Mouse (Mus musculus) lung, postnatal 0 days (tissue): ENCODE measurements at regions not wholly inside any gene's neighbourhood (a gene's known extent, or its start where the extent isn't known, plus 50 kb on each side); places are given as distances from the start of the nearest gene placed in this dataset.

Experiments
- ATAC-seq: fragments of 200-750 bp; cut with Nextera tagmentation; 2 replicates; pipeline ENCODE4 v1.8.0; 2017; ENCODE audit warnings: moderate library complexity
- DNase-seq: peaks from one replicate; pipeline ENCODE4 v3.0.0-alpha.2; 2016; ENCODE audit warnings: low spot score
- H3K27ac ChIP-seq: fragments of 300-500 bp; sonication (generic); 2 replicates; pipeline ENCODE4 v1.5.1; 2014; ENCODE audit warnings: antibody characterized with exemption, mild to moderate bottlenecking, low read length, mixed read lengths
- H3K27me3 ChIP-seq: fragments of 300-500 bp; sonication (generic); replicated peaks from 2 replicates; pipeline ENCODE4 v1.6.1; 2014; ENCODE audit warnings: low read length, mixed read lengths; ENCODE audit not compliant: insufficient read depth
- H3K36me3 ChIP-seq: fragments of 300-500 bp; sonication (generic); 2 replicates; pipeline ENCODE4 v1.6.1; 2014; ENCODE audit warnings: low read length, mixed read lengths; ENCODE audit not compliant: insufficient read depth
- H3K4me1 ChIP-seq: fragments of 300-500 bp; sonication (generic); 2 replicates; pipeline ENCODE4 v1.6.1; 2014; ENCODE audit warnings: antibody characterized with exemption, low read depth, low read length, mixed read lengths; ENCODE audit not compliant: insufficient read depth
- H3K4me2 ChIP-seq: fragments of 300-500 bp; sonication (generic); replicated peaks from 2 replicates; pipeline ENCODE4 v1.6.1; 2014; ENCODE audit warnings: low read depth, mild to moderate bottlenecking, low read length, moderate library complexity, mixed read lengths
- H3K4me3 ChIP-seq: fragments of 300-500 bp; sonication (generic); 2 replicates; pipeline ENCODE4 v1.5.1; 2014; ENCODE audit warnings: low read depth, low read length
- H3K9ac ChIP-seq: fragments of 300-500 bp; sonication (generic); replicated peaks from 2 replicates; pipeline ENCODE4 v1.6.1; 2014; ENCODE audit warnings: low read depth, mild to moderate bottlenecking
- H3K9me3 ChIP-seq: fragments of 300-500 bp; sonication (generic); 2 replicates; pipeline ENCODE4 v1.6.1; 2016; ENCODE audit warnings: low read length, mixed read lengths
- CTCF ChIP-seq: IDR thresholded peaks from 2 replicates; pipeline ENCODE4 v1.5.1; 2016; ENCODE audit warnings: antibody characterized with exemption, mild to moderate bottlenecking
- EP300 ChIP-seq: IDR thresholded peaks from 2 replicates; pipeline ENCODE4 v1.6.1; 2016; ENCODE audit warnings: antibody characterized with exemption, mild to moderate bottlenecking, control low read depth
- WGBS: fragments of 180-500 bp; shearing (Covaris S2); extraction: QIAGEN DNeasy Blood & Tissue Kit; methylation state at CpG from one replicate; pipeline ENCODE4 v1.1.7; 2014; 5-methylcytosine and 5-hydroxymethylcytosine counted together

DNA sequence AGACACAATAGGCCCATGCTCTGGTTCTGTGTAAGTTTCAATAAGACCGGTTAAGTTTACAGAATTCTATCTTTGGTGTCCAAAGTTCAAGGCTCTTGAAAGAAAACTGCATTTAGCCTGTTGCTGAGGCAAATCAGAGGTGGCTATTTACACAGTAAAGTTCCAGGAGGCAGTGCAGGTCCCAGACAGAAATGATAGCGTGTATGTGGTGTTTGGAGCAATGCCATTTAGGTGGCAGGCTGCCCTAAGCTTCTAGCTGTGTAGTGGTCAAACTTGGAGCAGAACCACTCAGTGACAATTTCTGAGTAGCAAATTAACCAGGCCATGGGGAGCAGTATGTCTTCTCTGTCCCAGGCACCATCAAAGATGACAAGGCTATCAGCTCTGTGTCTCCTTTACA is 125.5 kb upstream of the Paqr3 start:
- no peaks in the 10 kb centered on the region for H3K9me3 ChIP-seq
- TF ChIP-seq EP300: no peak
- TF ChIP-seq CTCF: no peak
- ATAC-seq (no peak), DNase-seq (no peak)
- WGBS: 41% methylated on average over 2 of the region's 2 CpGs
- H3K36me3 ChIP-seq: no peaks in the 10 kb centered on the region
- H3K27ac ChIP-seq: no peak overlapping the region
- no peak overlapping the region for H3K9ac ChIP-seq
- H3K4me3 ChIP-seq: no peak overlapping the region
- H3K27me3 ChIP-seq: no peaks in the 10 kb centered on the region
- H3K4me2 ChIP-seq: no peak overlapping the region
- H3K4me1 ChIP-seq: no peaks in the 10 kb centered on the region

DNA sequence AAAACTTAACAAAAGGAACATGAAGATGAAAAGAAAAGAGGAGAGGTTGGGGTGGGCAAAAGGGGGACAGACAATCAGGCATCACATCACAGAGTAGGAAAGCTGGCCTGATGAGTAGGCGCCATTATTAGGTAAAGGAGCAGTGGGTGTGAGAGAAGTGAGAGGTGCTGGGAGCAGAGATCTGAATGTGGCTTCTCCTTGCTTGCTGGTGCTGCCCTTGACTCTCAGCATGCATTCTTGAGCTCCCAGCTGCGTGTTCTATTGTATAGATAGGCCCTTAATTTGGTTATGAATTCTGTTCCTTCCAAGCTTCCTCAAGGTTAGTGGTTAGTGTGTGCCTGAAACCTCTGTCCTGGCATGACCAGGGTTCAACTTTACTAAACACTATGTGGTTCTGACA is 115.0 kb upstream of the Paqr3 start:
- H3K9me3 ChIP-seq: no peaks in the 10 kb centered on the region
- H3K4me1 ChIP-seq: no peaks in the 10 kb centered on the region
- H3K4me3 ChIP-seq: no peak overlapping the region
- no peak overlapping the region for H3K9ac ChIP-seq
- 43% methylated on average over 2 of the region's 2 CpGs for WGBS
- ATAC-seq: no peak
- no peak for DNase-seq
- H3K27me3 ChIP-seq: no peaks in the 10 kb centered on the region
- TF ChIP-seq EP300 (no peak), CTCF (no peak)
- H3K4me2 ChIP-seq: no peak overlapping the region
- no peaks in the 10 kb centered on the region for H3K36me3 ChIP-seq
- H3K27ac ChIP-seq: no peak overlapping the region

DNA sequence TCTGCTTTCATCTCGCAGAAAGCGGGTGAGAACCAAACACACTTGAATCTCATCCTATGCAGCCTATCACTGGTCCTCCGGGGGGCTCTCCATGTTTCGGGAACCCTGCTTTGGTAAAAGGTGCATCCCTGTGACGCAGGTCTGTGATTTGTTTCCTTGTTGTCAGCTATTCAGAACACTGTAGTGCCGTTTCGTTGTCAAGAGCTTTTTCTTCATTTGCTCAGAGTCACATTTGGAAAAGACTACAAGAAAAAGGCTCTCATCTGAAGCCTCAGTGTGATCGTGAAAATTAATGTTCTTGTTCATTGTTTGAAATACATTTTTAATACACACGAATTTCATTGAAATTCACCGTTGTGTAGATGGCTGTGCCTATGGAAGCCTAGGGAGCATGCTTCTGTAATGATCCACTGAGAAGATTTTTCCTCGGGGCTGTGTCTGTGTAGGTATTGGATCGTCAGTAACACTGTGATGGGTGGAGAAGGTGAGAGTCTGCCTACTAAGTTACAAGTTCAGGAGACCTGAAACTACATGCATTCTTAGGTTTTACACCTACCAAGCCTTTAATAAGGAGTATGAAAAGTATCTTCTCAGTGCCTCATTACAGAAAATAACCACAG is 112.0 kb upstream of the Paqr3 start:
- Histone ChIP-seq H3K4me2 (no peak overlapping the region), H3K9ac (no peak overlapping the region), H3K9me3 (no peaks in the 10 kb centered on the region), H3K27me3 (no peaks in the 10 kb centered on the region), H3K4me3 (no peak overlapping the region), H3K4me1 (no peaks in the 10 kb centered on the region), H3K36me3 (no peaks in the 10 kb centered on the region), H3K27ac (no peak overlapping the region)
- no peak for DNase-seq
- 71% methylated on average over 12 of the region's 12 CpGs for WGBS
- ATAC-seq: no peak
- no peak for TF ChIP-seq EP300
- no peak for TF ChIP-seq CTCF

DNA sequence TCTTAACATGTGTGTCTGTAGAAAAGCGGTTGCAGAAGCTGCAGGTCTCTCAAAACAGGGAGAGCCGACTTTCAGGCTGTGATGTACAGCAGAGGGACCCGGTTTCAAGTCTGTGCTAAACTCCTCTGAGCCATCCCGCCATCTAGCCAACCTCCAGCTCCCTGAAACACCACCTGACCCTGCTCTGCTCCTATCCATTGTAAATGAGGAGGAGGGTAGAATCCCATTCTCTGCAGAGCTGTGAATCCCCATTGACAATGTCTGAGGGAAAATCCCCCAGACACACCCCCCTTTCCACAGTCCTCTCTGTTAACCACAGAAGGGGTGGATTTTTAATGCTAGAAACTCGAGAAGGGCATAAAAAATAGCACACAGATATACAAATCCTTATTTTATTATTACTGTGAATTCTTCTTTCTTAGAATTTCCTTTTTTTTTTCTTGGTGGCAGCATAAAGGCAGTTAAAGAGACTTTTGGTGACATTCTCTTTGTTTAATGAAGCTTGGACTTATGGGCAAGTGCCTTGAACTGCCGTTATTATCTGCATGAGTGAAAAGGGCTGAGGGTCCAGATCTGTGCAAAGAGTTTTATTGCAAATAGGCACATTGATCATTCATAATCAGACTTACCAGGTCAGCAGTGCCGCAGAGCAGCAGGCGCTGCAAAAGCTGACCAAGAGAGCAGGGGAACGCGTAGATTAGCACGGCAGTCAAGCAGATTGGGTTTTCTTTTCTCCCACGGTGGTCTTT is 111.3 kb upstream of the Paqr3 start:
- no peak overlapping the region for H3K27ac ChIP-seq
- DNase-seq (no peak), ATAC-seq (no peak)
- no peak overlapping the region for H3K4me2 ChIP-seq
- H3K4me3 ChIP-seq: no peak overlapping the region
- no peak for TF ChIP-seq EP300
- no peak for TF ChIP-seq CTCF
- H3K36me3 ChIP-seq: no peaks in the 10 kb centered on the region
- no peak overlapping the region for H3K9ac ChIP-seq
- H3K27me3 ChIP-seq: no peaks in the 10 kb centered on the region
- H3K4me1 ChIP-seq: no peaks in the 10 kb centered on the region
- WGBS: 60% methylated on average over 12 of the region's 12 CpGs
- no peaks in the 10 kb centered on the region for H3K9me3 ChIP-seq

DNA sequence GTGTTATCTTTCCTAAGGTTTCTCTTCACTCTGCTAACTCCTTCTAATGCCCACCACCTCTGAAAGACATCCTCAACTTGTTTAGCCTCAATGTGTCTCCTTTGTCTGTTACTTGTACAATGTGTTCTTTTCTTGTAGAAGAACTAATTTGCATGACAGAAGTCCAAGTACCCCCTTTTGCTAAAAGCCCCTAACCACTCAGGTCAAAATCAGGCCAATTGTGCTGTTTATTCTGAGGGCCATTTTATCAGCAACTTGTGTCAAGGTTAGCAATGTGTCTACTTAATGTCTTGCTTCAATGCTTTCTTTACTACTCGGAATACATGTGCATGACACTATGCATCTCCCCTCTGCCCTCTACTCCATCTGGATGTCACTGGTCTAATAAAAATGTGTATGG is 107.3 kb upstream of the Paqr3 start:
- no peaks in the 10 kb centered on the region for H3K36me3 ChIP-seq
- DNase-seq: no peak
- H3K9ac ChIP-seq: no peak overlapping the region
- WGBS: 77% methylated on average over 1 of the region's 1 CpGs
- TF ChIP-seq CTCF (no peak), EP300 (no peak)
- no peak overlapping the region for H3K27ac ChIP-seq
- H3K4me1 ChIP-seq: no peaks in the 10 kb centered on the region
- H3K4me3 ChIP-seq: no peak overlapping the region
- no peak overlapping the region for H3K4me2 ChIP-seq
- no peaks in the 10 kb centered on the region for H3K9me3 ChIP-seq
- no peaks in the 10 kb centered on the region for H3K27me3 ChIP-seq
- no peak for ATAC-seq

DNA sequence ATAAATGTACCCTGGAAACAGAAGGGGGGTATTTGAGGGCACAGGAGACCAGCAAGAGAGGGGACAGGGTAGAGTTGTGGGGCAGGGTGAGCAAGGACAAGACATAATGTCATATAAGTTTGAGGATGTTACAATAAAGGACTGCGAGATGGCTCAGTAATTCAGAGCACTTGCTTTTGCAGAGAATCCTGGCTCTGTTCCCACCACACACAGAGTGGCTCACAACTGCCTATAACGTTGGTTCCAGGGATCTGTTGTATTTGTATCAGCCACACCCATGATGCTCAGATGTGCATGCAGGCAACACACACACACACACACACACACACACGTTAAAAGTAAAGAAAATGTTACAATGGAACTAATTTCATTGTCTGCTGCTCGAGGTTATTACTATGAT is 94.2 kb upstream of the Paqr3 start:
- no peaks in the 10 kb centered on the region for H3K27me3 ChIP-seq
- no peak overlapping the region for H3K9ac ChIP-seq
- no peaks in the 10 kb centered on the region for H3K36me3 ChIP-seq
- WGBS: 76% methylated on average over 4 of the region's 4 CpGs
- no peak overlapping the region for H3K4me3 ChIP-seq
- no peaks in the 10 kb centered on the region for H3K4me1 ChIP-seq
- no peak for TF ChIP-seq EP300
- no peak for TF ChIP-seq CTCF
- no peak overlapping the region for H3K4me2 ChIP-seq
- ATAC-seq (no peak), DNase-seq (no peak)
- no peak overlapping the region for H3K27ac ChIP-seq
- no peaks in the 10 kb centered on the region for H3K9me3 ChIP-seq
